Mouse (Mus musculus) T-helper 2 cell (primary cell): ENCODE data around the gene Gm3285.

ENCODE experiments used
- in situ Hi-C: fragments of 300-600 bp; cut with MboI, MseI; formaldehyde crosslinking; loops from one replicate; pipeline ENCODE4 v1.15.1; 2025; ENCODE audit warnings: high pct_unique_total_duplicates

Gene Gm3285

DNA sequence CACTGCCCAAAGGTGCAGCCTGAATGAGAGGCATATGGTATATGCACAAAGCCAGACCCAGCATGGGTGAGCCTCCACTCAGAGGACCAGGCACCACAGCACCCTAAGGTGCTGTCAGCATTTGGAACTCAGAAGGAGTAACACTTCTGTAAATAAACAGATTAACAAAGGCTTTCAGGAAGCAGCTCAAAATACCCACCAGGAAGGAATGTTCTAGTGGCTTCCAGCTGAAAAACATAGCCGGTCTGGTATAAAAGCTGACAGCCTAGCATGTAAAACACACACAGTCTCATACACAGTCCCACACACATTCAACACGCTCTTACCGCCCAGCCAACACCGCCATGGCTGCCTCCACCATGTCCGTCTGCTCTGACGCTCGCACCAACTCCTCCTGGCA lies at the start of gene Gm3285:
TSS of gene Gm3285 (plus strand) at position 301 of the 400 bp plus-strand sequence.
- in situ Hi-C loops = no loop called here

DNA sequence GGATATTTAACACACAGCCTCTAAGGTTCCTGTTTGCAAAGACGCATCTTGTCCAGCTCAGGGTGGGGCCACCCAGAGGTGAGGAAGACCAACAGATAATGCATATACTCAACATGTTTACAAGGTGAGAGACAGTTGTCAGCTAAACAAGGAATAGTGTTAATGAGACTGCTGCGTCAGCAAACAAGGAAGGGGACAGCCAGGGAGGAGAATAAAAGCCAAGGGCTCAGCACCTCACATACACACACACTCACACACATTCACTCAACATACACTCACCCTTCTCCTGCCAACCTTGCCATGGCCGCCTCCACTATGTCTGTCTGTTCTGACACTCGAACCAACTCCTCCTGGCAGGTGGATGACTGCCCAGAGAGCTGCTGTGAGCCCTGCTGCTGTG lies 47.4 kb upstream of the Gm3285 start, which contains the start of gene Gm2696:
TSS of gene Gm2696 (plus strand) at position 301 of the 400 bp plus-strand sequence.
- in situ Hi-C loops = no loop called here

DNA sequence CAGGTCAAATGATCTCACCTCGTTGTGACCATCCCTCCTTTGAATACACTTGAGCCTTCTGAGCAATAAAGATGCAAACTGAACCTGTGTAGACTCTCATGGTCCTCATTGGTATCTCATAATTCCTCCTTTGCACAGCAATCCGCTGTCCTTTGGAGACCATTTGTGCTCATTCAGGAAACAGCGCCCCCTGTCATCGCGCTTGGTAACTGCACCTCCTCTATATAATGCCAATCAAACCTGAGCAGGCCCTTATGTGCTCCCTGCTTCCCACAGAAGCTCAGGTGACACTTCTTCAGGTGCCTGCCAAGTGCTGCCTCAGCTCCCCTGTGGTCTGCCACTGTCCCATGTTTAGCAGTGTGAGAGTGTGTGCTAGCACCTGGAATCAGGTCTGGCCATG lies 46.3 kb upstream of the Gm3285 start:
- in situ Hi-C loops = no loop called here

DNA sequence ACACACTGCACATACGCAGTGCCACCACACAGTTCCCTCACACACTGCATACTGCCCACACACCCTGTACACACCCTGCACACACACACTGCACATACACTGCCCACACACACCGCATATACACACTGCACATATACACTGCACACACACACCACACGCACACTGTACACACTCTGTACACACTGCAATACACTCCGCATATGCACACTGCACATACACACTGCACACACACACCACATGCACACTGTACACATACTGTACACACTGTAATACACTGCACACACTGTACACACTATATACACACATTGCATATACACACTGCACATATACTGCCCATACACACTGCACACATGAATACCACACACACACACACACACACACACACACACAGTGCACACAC lies 43.3 kb upstream of the Gm3285 start:
- in situ Hi-C loops = no loop called here

DNA sequence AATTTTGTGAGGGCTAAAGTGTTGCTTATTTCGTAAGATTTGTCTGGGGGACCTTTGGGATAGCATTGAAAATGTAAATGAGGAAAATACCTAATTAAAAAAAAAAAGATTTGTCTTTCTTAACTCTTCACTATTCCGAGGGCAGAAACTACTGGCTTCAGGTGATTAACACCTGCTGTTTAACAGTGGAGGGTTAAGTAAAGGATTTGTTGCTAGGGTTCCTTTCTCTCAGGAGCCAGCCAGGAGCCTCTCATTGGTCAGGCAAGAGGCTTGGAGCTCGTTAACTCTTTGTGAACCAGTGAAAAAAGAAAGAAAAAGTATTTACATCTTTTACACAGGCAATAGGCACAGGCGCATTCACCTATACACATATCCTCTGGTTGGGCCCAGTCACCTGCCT lies 42.6 kb upstream of the Gm3285 start:
- in situ Hi-C loops = no loop called here

DNA sequence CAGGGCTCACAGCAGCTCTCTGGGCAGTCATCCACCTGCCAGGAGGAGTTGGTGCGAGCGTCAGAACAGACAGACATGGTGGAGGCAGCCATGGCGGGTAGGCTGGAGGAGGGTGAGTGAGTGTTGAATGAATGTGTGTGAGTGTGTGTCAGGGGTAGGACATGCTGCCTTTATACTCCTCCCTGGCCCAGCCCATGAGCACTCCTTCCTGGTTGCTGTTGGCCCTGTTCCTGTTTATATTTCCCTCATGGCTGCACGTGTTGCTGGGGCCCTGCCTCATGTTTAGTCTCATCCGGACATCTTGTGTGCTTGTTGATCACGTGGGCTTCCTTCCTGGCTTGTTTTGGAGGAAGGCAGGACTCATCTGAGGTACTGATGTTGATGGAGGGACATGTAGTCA lies 34.8 kb upstream of the Gm3285 start, which contains the start of gene Krtap10-4:
TSS of gene Krtap10-4 (minus strand) at position 145 of the 400 bp plus-strand sequence.
- in situ Hi-C loops = no loop called here

DNA sequence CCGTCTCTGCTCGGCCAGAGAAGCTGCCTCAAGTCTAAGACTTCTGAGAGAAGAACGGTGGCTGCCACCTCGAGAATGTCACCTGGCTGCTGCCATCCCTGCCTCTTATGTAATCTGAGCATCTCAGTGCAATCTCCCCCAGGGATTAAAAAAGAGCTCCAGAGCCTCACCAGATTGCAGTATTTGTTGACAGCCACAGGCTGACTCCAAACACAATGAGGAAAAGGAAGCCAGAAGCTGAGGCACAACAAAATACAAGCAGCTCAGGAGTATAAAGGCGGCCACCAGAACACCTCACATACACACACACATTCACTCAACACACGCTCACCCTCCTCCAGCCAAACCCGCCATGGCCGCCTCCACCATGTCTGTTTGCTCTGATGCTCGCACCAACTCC lies 26.1 kb upstream of the Gm3285 start, which contains the start of gene Krtap10-10:
TSS of gene Krtap10-10 (plus strand) at position 301 of the 400 bp plus-strand sequence.
- in situ Hi-C loops = no loop called here

DNA sequence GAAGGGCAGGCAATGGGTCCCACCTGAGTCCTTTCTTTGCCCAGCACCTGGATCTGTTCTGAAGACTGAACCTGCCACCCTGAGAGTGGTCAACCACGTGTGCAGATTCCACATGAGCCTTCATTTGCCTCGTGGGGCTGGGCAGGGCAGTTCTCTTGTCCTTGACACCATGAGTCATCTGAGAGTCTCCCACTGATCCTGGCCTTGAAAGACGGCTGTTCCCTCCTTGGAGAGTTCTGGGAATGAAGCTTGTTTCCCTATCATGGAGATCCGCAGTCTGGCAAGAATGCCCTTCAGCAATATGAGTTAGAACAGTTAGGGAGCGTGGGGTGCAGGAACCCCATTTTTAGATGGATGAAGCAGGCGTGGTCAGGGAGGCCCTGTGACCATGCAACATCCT lies 22.8 kb upstream of the Gm3285 start:
- in situ Hi-C loops = no loop called here

DNA sequence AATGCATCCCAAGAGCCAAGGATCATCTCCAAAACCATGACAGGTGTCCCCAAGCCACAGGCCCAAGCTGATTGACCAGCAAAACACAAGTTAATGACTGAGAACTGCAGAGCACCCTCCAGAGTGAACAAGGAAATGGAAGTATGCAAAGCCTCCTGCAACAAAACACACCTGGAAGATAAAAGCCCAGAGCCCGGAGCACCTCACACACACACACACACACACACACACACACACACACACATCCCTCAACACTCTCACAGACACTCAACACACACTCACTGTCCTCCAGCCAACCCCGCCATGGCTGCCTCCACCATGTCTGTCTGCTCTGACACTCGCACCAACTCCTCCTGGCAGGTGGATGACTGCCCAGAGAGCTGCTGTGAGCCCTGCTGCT lies 15.3 kb upstream of the Gm3285 start, which contains the start of gene Gm36176:
TSS of gene Gm36176 (plus strand) at position 301 of the 400 bp plus-strand sequence.
- in situ Hi-C loops = no loop called here

DNA sequence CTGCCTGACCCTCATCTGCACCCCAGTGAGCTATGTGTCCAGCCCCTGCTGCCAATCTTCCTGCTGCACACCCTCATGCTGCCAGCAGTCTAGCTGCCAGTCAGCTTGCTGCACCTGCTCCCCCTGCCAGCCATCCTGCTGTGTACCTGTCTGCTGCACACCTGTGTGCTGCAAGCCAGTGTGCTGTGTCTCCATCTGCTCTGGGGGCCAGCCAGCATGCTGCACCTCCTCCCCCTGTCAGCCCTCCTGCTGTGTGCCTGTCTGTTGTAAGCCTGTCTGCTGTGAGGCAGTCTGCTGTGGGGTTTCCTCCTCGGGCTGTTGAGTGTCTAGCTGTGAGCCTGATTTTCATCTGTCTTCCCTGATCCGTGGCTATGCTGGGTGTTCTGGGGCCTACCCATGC lies 14.8 kb upstream of the Gm3285 start:
- in situ Hi-C loops = no loop called here

DNA sequence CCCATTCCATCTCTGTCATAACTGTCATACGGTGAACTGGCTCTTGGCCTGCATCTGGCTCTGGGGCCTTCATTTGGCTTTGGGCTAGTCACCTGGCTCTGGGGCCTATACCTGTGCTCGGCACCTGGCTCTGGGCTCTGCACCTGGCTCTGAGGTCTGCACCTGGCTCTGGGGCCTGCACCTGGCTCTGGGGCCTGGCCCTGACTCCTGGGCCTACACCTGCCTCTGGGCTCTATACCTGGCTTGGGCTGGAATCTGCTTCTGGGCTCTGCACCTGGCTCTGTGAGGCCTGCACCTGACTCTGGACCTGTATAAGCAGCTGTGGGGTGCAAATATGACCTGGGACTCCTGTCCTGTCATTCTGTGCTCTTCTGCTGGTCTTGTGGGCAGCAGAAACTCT lies 14.2 kb upstream of the Gm3285 start:
- in situ Hi-C loops = no loop called here

DNA sequence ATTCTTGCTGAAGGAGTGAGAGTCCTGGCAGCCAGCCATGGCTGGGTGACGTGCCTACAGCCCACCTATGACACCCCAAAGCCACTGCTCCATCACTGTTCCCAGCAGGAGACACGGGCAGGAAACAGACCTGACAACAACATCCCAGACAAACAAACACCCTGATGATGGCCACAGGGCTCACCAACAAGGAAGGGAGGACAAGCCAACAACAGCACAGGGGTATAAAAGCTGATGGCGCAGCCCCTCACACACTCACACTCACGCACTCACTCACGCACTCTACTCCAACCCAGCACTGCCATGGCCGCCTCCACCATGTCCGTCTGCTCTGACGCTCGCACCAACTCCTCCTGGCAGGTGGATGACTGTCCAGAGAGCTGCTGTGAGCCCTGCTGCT lies 9.2 kb upstream of the Gm3285 start, which contains the start of gene Gm10318:
TSS of gene Gm10318 (plus strand) at position 301 of the 400 bp plus-strand sequence.
- in situ Hi-C loops = no loop called here

DNA sequence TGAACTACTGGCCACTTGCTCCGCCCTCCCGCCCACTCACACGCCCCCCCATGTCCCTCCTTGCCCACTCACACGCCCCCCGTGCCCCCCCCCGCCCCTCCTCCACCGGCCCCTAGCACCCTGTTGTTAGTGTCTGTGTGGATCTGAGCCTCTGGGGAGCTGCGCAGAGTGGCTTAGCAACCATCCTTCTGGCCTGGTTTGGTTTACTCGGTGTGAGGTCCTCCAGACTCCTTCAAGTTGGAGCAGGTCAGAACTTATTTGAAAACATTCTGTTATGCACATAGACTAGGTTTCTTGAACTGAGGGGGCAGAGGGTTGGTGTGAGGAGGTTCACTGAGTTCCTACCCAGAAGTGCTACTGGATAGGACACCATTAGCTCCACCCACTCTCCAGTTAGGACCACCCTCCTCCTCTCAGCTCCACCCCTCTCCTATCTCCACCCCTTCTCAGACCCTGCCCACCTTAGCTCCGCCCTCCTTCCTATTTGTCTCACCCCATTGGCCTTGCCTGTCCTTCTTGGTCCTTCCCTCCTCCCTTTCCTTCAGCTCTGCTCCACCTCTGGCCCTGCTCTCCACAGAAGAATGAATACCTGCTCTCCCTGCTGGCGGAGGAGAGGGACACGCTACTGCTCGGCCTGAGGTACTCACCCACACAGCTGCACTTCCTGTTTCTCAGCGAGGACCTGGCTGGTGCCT lies 2.4 kb downstream of the Gm3285 start:
- in situ Hi-C loops = no loop called here

DNA sequence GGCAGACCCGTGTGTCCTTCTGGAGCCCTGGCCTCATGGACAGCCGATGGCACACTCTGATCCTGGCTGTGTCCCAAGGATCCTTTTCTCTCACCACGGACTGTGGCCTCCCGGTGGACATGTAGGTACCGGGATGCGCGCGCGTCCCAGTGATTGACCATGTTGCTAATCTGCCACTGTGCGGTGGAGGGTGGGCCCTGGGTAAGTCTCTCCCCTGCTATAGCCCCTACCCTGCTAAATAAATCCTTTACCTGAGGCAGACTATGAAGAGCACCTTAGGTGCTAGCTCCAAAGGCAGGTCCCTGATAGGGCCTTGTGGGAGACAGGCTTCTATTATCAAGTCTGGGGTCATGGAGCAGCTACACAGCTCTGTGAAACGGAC lies 3.0 kb downstream of the Gm3285 start:
- in situ Hi-C loops = no loop called here

DNA sequence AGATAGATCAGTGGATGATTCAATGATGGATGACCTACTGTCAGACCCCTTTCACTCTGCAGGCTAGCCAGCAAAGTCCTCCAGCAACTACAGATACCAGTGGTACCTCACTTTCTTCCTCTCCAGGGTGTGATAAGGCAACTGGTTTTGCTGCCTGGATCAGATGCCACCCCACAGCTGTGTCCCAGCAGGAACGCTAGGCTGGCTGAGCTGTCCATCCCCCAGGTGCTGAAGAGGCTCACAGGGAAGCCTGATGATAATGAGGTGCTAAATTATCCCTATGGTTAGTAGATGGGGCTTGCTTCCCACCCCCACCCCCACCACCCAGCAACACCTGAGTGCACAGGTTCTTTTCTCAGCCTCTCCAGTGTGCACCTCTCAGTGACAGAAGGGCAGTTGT lies 5.8 kb downstream of the Gm3285 start:
- in situ Hi-C loops = no loop called here

DNA sequence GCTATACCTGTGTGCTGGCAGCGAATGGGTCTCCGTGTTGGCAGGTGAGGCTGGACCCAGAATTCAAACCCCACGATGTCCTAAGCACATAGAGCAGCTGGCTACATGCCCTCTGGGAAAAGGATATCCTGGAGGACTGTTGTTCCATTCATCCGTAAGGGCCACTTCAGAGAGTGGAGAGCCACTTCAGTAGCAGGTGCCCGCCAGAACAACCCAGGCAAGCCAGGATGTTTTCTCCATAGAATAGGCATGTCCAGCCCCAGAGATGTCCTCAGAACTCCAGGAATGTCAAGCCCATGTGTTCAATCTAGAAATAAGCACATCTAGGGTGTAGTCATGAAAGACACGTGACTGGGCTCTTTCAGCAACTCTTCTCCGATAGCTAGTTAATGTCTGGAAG lies 7.9 kb downstream of the Gm3285 start:
- in situ Hi-C loops = no loop called here

DNA sequence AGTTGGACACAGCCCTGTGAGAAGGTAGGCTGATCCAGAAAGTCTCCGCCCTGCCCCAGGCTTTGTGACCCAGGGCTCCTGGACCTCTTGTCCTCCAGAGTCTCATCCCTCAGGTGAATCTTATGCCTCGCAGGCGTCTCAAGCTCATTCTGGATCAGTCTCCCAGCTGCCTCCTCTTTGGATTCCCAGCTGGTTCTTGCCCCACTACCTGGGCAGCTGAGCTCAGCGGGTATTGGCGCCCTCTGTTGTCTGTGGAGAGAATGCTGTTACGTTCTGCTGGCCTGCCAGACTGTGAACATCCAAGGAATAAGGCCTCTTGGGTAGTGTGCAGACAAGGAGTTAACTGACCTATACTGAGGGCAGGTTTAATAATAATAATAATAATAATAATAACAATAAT lies 17.2 kb downstream of the Gm3285 start:
- in situ Hi-C loops = no loop called here

DNA sequence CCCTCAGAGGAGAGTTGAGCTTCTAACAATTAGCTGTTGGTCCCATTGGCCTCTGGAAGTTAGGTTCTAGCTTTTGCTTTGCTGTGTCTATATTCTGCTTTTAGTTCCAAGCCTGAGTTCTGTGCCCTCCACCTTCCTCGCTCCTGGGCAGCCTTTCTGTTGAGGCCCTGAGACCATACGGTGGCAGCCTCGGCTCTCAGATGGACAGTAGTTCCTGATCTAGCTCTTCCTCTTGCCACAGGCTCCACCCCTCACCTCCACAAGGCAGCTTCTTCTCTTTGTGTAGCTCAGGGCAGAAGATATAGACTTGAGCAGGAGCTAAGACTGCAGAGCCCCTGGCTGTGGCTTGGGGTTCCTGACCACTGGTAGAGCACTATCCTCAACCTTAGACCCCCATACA lies 18.5 kb downstream of the Gm3285 start:
- in situ Hi-C loops = no loop called here

DNA sequence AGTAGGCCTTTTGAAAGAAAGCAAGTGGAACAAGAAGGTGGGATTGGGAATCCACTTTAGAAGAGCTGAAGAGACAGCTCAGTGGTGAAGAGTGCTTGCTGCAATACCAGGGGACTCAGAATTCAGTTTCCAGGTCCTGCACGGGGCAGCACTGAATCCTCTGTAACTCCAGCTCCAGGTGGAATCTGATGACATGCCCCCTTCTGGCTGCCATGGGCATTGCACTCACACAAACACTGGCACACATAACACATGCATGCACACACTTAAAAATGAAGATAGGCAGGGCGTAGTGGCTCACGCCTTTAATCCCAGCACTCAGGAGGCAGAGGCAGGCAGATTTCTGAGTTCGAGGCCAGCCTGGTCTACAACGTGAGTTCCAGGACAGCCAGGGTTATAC lies 20.8 kb downstream of the Gm3285 start:
- in situ Hi-C loops = no loop called here

DNA sequence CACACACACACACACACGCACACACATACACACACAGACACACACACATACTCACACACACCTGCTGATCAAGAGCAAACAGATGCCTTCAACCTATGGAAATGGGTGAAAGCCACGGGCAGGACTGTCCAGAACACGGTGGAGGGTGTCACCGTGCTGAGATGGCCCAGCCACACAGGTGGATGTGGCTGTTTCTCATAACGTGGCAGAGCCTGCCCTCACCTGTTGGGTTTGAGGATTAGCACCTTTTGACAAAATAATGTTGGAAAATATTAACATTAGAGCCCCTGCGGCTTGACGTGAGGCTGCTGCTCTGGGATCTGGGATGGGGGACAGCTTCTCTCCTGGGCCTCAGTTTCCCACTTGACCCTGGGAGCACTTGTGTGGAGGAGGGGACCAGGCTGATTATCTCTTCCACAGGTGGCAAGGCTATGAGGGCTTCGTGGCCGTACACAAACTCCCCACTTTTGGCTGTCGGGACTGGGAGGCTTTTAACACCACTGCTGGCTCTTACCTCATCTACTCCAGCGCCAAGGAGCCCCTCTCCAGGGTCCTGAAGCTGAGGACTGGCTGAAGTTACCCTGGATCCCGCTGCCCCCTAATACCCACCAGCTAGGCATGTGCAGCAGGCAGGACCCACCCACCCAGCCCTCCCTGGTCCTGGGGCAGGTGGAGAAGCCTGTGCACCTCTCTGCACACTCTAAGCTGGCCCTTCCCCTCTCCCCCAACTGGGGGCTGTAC lies 24.4 kb downstream of the Gm3285 start:
- in situ Hi-C loops = no loop called here

DNA sequence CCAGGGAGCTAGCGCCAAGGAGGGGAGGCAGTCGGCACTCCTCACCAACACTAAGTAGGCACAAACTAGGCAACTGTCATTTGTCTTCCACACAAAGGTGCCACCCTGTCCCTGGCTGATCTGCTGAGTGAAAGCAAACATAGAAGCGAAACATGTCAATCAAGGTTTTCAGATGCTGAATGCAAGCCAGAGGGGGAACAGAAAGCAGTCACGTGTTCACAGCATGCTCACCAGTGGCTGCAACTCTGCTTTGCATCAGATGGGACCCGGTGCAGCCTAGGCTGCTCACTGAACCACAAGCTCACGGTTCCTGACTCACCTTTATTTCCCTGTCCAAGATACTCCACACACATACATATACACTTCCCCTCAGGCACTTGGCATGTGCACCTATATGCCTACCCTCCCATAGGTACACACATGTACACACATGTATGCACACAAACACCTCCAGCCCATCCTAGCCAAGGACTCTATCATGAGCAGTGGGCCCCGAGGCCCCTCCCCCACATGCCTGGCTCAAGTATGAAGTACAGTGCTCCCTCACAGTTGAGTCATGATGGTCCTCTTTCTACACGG lies 29.3 kb downstream of the Gm3285 start:
- in situ Hi-C loops = no loop called here

DNA sequence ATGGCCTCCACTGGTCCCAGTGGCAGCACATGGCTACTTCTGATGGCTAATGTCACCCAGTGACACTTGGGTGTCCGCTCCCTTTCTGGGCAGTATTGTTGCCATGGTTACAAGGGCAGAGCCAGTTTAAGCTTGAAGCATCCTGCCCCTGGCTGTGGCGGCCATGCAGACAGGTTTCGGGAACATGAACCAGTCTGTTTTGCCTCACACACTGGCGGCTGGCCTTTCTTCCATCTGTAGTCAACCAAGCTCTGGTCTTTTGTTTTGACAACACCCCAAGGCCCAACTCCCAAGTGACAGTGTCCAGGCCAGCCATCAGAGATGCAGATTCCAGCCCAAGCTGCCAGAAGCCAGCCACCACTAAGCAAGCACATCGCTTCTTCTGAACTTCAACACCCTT lies 33.8 kb downstream of the Gm3285 start:
- in situ Hi-C loops = no loop called here

DNA sequence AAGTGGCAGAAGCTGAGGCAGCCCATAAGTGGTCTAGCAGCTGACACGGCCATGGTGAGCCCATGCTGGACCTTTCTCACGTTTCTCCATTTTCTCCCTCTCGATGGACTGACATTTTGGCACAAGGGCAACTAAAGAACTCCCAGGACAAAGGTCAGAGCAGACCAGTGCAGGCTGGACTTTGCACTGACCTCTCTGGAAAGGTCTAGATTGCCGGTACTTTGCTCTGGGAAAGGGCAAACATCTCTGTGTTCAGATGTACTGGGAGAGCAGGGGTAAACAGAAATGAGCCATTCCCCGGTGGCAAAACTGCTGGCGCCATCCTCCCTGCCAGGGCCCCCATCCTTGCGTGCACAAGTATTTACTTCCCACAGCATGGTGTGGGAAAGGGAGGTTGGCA lies 38.4 kb downstream of the Gm3285 start:
- in situ Hi-C loops = no loop called here
